In the genomic region with DNA sequence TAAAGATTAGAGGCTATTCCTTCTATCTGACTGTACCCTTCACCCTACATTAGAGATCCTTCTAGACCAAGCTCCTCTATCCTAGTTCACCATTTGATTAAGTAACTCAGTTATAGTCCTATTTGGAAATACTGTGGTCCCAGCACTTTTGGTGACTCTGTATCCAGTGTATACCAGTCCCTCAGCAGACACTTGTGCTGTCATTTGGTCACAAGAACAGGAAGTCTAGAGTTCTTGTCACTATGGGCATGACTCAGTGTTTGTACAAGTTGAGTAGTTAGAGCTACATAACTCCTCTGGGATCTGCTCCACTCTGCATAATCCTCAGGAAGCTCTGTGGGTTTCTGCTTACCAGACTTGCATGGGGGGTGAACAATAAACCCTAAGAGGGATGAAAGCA, we compare ENCODE assay signal across 29 mouse cellular contexts.
DNase-seq lines count a peak whose midpoint lies in the region; ATAC-seq and TF ChIP-seq lines count a peak whose summit lies in the region.
"Had no signal": no experiment of that assay in that cellular context is flagged by ENCODE, and none has a peak within 500 bp of the region (broad histone marks: within the 10 kb centered on the region; RNA-seq: fewer than 3 reads in every experiment).

No protein-coding gene starts in this region.

- no peaks in the 10 kb centered on the region for H3K9me3 ChIP-seq in liver, embryonic 14.5 days (ENCODE audit: control insufficient read depth, low read length)
- H3K9me3 ChIP-seq in liver, embryonic 16.5 days (replicated peaks; ENCODE audit: control insufficient read depth, low read length) = no peaks in the 10 kb centered on the region
- H3K9me3 ChIP-seq: embryonic facial prominence, embryonic 10.5 days; forebrain, embryonic 10.5 days; hindbrain, embryonic 13.5 days; limb, embryonic 15.5 days; megakaryocyte, embryonic 14.5 days; neural tube, embryonic 13.5 days had no signal

- no peak for TF ChIP-seq EP300 in liver, embryonic 14.5 days (IDR thresholded peaks at IDR 0.05; ENCODE audit: low read depth)

- no peaks in the 10 kb centered on the region for H3K4me1 ChIP-seq in liver, embryonic 14.5 days (replicated peaks; ENCODE audit: control insufficient read depth in 2 of 2, insufficient read depth in 2 of 2, low read length in 1 of 2)
- H3K4me1 ChIP-seq in liver, embryonic 16.5 days (ENCODE audit: control insufficient read depth, low read depth, low read length) = no peaks in the 10 kb centered on the region
- H3K4me1 ChIP-seq: embryonic facial prominence, embryonic 10.5 days; forebrain, embryonic 10.5 days; hindbrain, embryonic 13.5 days; limb, embryonic 15.5 days had no signal

- H3ac ChIP-seq in C2C12 (ENCODE audit: control insufficient read depth, insufficient read length, low read depth) = no peak overlapping the region

- no peak for DNase-seq in liver, embryonic 14.5 days (ENCODE audit: low read depth in 3 of 3, low spot score in 3 of 3)
- DNase-seq in liver = no peak
- DNase-seq in left cerebral cortex, adult 9 months (ENCODE audit: low spot score in 2 of 2) = no peak
- no peak for DNase-seq in spleen, adult 18-20 months
- DNase-seq: adrenal gland, postnatal 10 days; B cell, adult 2 months; cerebellum, adult 18-20 months; cerebellum, postnatal 36 days; gastrocnemius, postnatal 14 days; heart, adult 2 months; kidney, adult 2 months; layer of hippocampus, adult 9-11 months; left cerebral cortex, postnatal 4 days; midbrain, embryonic 14.5 days had no signal

- no peak overlapping the region for H3K4me3 ChIP-seq in liver, embryonic 14.5 days (ENCODE audit: insufficient read depth in 1 of 2, low read depth in 2 of 2, low read length in 2 of 2)
- H3K4me3 ChIP-seq in C2C12 (ENCODE audit: insufficient read depth, poor library complexity, severe bottlenecking) = no peak overlapping the region
- no peak overlapping the region for H3K4me3 ChIP-seq in liver, embryonic 16.5 days (ENCODE audit: low read depth, low read length)
- H3K4me3 ChIP-seq: embryonic facial prominence, embryonic 10.5 days; forebrain, embryonic 10.5 days; heart, adult 2 months; hindbrain, embryonic 13.5 days; left cerebral cortex, adult 2 months; limb, embryonic 15.5 days; myocyte; neural tube, embryonic 13.5 days had no signal

- H3K79me3 ChIP-seq in C2C12 (ENCODE audit: low read depth) = no peaks in the 10 kb centered on the region

- no peak overlapping the region for H3K4me2 ChIP-seq in liver, embryonic 14.5 days (ENCODE audit: low read depth)
- H3K4me2 ChIP-seq in liver, embryonic 16.5 days (ENCODE audit: low read depth, low read length) = no peak overlapping the region
- H3K4me2 ChIP-seq: hindbrain, embryonic 13.5 days; limb, embryonic 15.5 days; neural tube, embryonic 13.5 days had no signal

- no peak overlapping the region for H3K27ac ChIP-seq in liver, embryonic 14.5 days
- no peak overlapping the region for H3K27ac ChIP-seq in liver, embryonic 16.5 days (ENCODE audit: low read length)
- H3K27ac ChIP-seq: embryonic facial prominence, embryonic 10.5 days; forebrain, embryonic 10.5 days; heart, adult 2 months; hindbrain, embryonic 13.5 days; kidney, postnatal 0 days; left cerebral cortex, adult 2 months; limb, embryonic 15.5 days; neural tube, embryonic 13.5 days; stomach, postnatal 0 days had no signal

- ATAC-seq in liver, embryonic 14.5 days (ENCODE audit: insufficient read depth) = 0 out of 2 replicates have a peak, but pooled peaks have one; percentile 23
- ATAC-seq in liver, embryonic 16.5 days (ENCODE audit: low read depth) = peak; percentile 48; the same call in 1 of the 2 replicates
- ATAC-seq in neutrophil, adult 5-6 weeks (ENCODE audit: extremely low read depth, insufficient number of reproducible peaks, low FRiP score, poor library complexity, severe bottlenecking) = 0 out of 2 replicates have a peak, but pooled peaks have one; percentile 26
- ATAC-seq: activated CD4-positive, CD25-positive, alpha-beta regulatory T cell, adult 4 months; forebrain, embryonic 16.5 days had no signal

- no peaks in the 10 kb centered on the region for H3K27me3 ChIP-seq in liver, embryonic 14.5 days (ENCODE audit: control insufficient read depth, insufficient read depth, low read length)
- no peaks in the 10 kb centered on the region for H3K27me3 ChIP-seq in C2C12 (ENCODE audit: control insufficient read depth, insufficient read depth, insufficient read length)
- H3K27me3 ChIP-seq in liver, embryonic 16.5 days (ENCODE audit: control insufficient read depth, insufficient read depth, low read depth, low read length) = no peaks in the 10 kb centered on the region
- H3K27me3 ChIP-seq: hindbrain, embryonic 13.5 days; limb, embryonic 15.5 days; megakaryocyte, embryonic 14.5 days; neural tube, embryonic 13.5 days had no signal

- no peak overlapping the region for H3K9ac ChIP-seq in liver, embryonic 14.5 days (replicated peaks)
- no peak overlapping the region for H3K9ac ChIP-seq in liver, embryonic 16.5 days (ENCODE audit: low read depth, low read length)
- H3K9ac ChIP-seq: hindbrain, embryonic 13.5 days; limb, embryonic 15.5 days; neural tube, embryonic 13.5 days had no signal

- no peaks in the 10 kb centered on the region for H3K79me2 ChIP-seq in C2C12 (ENCODE audit: control insufficient read depth, insufficient read depth)

- no peaks in the 10 kb centered on the region for H3K36me3 ChIP-seq in liver, embryonic 14.5 days (replicated peaks; ENCODE audit: control insufficient read depth, insufficient read depth, low read depth)
- no peaks in the 10 kb centered on the region for H3K36me3 ChIP-seq in C2C12 (ENCODE audit: control insufficient read depth, insufficient read depth)
- no peaks in the 10 kb centered on the region for H3K36me3 ChIP-seq in liver, embryonic 16.5 days (ENCODE audit: control insufficient read depth, insufficient read depth)
- H3K36me3 ChIP-seq: embryonic facial prominence, embryonic 10.5 days; forebrain, embryonic 10.5 days; hindbrain, embryonic 13.5 days; limb, embryonic 15.5 days; neural tube, embryonic 13.5 days had no signal

- TF ChIP-seq CTCF in liver, embryonic 14.5 days (IDR thresholded peaks at IDR 0.05; ENCODE audit: low read depth) = no peak
- no peak for TF ChIP-seq CTCF in C2C12 (IDR thresholded peaks at IDR 0.05; ENCODE audit: control insufficient read depth, insufficient read depth, insufficient read length)

TF ChIP-seq in C2C12, 6 proteins besides CTCF, POLR2A, EP300 and RAD21:
- peak; percentile 49 for TF ChIP-seq FOSL1 (IDR thresholded peaks at IDR 0.05; ENCODE audit: insufficient read depth, low read length, poor library complexity, severe bottlenecking)
- TF ChIP-seq MYOD1 (IDR thresholded peaks at IDR 0.05; ENCODE audit: control insufficient read depth, insufficient read length, low read depth) = peak; percentile 31
- no peak for TF ChIP-seq CEBPB (IDR thresholded peaks at IDR 0.05; ENCODE audit: low read depth)
